Mouse (Mus musculus) megakaryocyte, embryonic 14.5 days (primary cell): ENCODE results near the gene Ugt1a6a.
"Not testable (repeated sequence)": the region's sequence is repeated elsewhere in the genome, so short reads cannot be mapped to it uniquely, and the experiment has no call there.

Experiments used
- FLI1 ChIP-seq: IDR thresholded peaks from 2 replicates; pipeline ENCODE4 v1.6.1; 2012; ENCODE audit warnings: low read length, inconsistent platforms, mixed read lengths
- GATA1 ChIP-seq: IDR thresholded peaks from 3 replicates; pipeline ENCODE4 v1.6.1; 2012; ENCODE audit warnings: mixed read lengths, low read length, inconsistent platforms, borderline replicate concordance

- not testable (repeated sequence) for TF ChIP-seq FLI1, GATA1
These were observed 30.7 kb upstream of the Ugt1a6a start for GRCm38 (mm10) chr1:88103697-88104468.
